Mouse (Mus musculus): ENCODE results near the gene Gm14412. TPM values are rescaled to one million over a fixed set of nuclear protein-coding genes. Genes with fewer than 3 reads are reported as not detected.

The Gm14412 gene
- 17.4 TPM for polyA plus RNA-seq (2014; fragmentation: Illumina TruSeq; extraction: RNeasy Lipid Tissue Mini Kit (QIAGEN cat#74804); ENCODE audit: low read depth, low replicate concordance)

DNA sequence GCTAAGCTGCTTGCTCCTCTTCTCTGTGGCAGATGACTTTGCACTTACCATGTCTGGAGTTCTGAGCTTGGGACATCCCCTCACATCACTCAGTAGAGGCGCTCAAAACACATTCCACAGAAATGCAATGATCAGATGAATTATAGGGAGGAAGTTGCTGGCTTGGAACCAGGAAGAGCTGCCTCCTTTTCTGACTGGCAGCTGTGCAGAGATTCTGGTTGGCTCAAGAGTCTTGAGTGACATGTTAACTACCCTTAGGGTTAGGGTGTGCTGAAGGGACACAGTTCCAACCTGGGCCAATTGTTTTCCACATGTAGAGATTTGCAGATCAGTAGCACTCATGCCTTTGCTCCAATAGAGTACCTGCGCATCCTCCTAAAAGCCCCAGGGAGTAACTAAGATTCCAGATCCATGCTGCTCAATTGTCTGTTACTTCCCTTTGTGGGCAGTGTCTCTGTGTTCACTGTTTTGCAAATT, at the start of gene Gm14412:
Gm14412 (minus strand) TSS at position 51 of the 477 bp plus-strand sequence.

DNA sequence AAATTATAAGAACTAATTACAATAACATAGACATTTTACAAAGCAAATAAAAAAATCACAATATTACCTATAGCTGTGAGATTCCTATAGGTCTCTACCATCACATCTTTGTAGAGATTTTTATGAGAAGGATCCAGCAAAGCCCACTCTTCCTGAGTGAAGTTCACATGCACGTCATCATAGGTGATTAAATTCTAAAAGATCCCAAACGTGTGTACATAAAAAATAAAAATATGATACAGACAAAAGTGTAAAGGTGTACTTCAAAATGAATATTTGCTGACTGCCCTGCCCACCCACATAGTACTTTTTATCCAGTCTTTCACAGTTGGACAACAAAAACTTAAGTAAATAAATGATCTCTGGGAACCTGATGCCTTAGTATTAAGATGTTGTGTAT, 57.2 kb downstream of the Gm14412 start, which contains the start of gene Gm14409:
Gm14409 (minus strand) TSS at position 101 of the 400 bp plus-strand sequence.

Other genes with a start within 250 kb of the Gm14412 start
- not detected for gene Gm14401, start 250.0 kb downstream of the Gm14412 start, polyA plus RNA-seq (2014; fragmentation: Illumina TruSeq; extraction: RNeasy Lipid Tissue Mini Kit (QIAGEN cat#74804); ENCODE audit: low read depth, low replicate concordance)
- gene Gm14410, start 117.9 kb downstream of the Gm14412 start, polyA plus RNA-seq (2014; fragmentation: Illumina TruSeq; extraction: RNeasy Lipid Tissue Mini Kit (QIAGEN cat#74804); ENCODE audit: low read depth, low replicate concordance), result 70.1 TPM
- 0.57 TPM for gene Gm14409, start 57.3 kb downstream of the Gm14412 start, polyA plus RNA-seq (2014; fragmentation: Illumina TruSeq; extraction: RNeasy Lipid Tissue Mini Kit (QIAGEN cat#74804); ENCODE audit: low read depth, low replicate concordance)
- gene Gm14418, start 74.0 kb upstream of the Gm14412 start, polyA plus RNA-seq (2014; fragmentation: Illumina TruSeq; extraction: RNeasy Lipid Tissue Mini Kit (QIAGEN cat#74804); ENCODE audit: low read depth, low replicate concordance), result 21.0 TPM
- gene Zfp970, start 140.4 kb upstream of the Gm14412 start, polyA plus RNA-seq (2014; fragmentation: Illumina TruSeq; extraction: RNeasy Lipid Tissue Mini Kit (QIAGEN cat#74804); ENCODE audit: low read depth, low replicate concordance), result 66.4 TPM
- gene Gm14403, start 173.9 kb upstream of the Gm14412 start, polyA plus RNA-seq (2014; fragmentation: Illumina TruSeq; extraction: RNeasy Lipid Tissue Mini Kit (QIAGEN cat#74804); ENCODE audit: low read depth, low replicate concordance), result 68.6 TPM

All from kidney, adult 10 weeks (tissue).